Mouse (Mus musculus) embryonic fibroblast, embryonic 13.5 days (primary cell): ENCODE data around the gene Fam205a1.

ENCODE experiments used
- CTCF ChIP-seq: IDR thresholded peaks from 2 replicates; pipeline ENCODE4 v1.5.1; 2011; ENCODE audit warnings: mild to moderate bottlenecking, control low read depth, low read length, moderate library complexity, borderline replicate concordance; ENCODE audit not compliant: insufficient read depth
- POLR2A ChIP-seq: IDR thresholded peaks from 2 replicates; pipeline ENCODE4 v1.6.1; 2011; ENCODE audit warnings: low read depth, mild to moderate bottlenecking, control low read depth, low read length, moderate library complexity

GRCm38 (mm10) chr4:42870748-42871147 is 17.1 kb upstream of the Fam205a1 start:
- TF ChIP-seq CTCF (no peak), POLR2A (no peak)
